16 mouse cellular contexts compared by ENCODE assay signal in genomic region chr19:21051872-21052271, GRCm38 (mm10).
DNase-seq lines count a peak whose midpoint lies in the region; ATAC-seq and TF ChIP-seq lines count a peak whose summit lies in the region.
"Had no signal": no experiment of that assay in that cellular context is flagged by ENCODE, and none has a peak within 500 bp of the region (broad histone marks: within the 10 kb centered on the region; RNA-seq: fewer than 3 reads in every experiment).

No protein-coding gene starts in this region.

- no peak overlapping the region for H3K9ac ChIP-seq in midbrain, embryonic 14.5 days (replicated peaks; ENCODE audit: low read length)
- H3K9ac ChIP-seq in intestine, postnatal 0 days (ENCODE audit: low read depth, low read length), result no peak overlapping the region
- no peak overlapping the region for H3K9ac ChIP-seq in stomach, embryonic 16.5 days (ENCODE audit: low read length)
- H3K9ac ChIP-seq: heart, embryonic 15.5 days; hindbrain, embryonic 12.5 days; limb, embryonic 13.5 days; midbrain, embryonic 12.5 days had no signal

- ATAC-seq in midbrain, embryonic 14.5 days (ENCODE audit: low FRiP score, low TSS enrichment), result no peak
- ATAC-seq in intestine, postnatal 0 days, result peak; percentile 77
- ATAC-seq in stomach, embryonic 16.5 days (ENCODE audit: insufficient read depth, low FRiP score), result peak; percentile 37; the same call in 1 of the 2 replicates

- H3K36me3 ChIP-seq in midbrain, embryonic 10.5 days, result no peaks in the 10 kb centered on the region
- H3K36me3 ChIP-seq in midbrain, embryonic 14.5 days (ENCODE audit: control insufficient read depth, insufficient read depth, low read length), result no peaks in the 10 kb centered on the region
- no peaks in the 10 kb centered on the region for H3K36me3 ChIP-seq in intestine, postnatal 0 days (ENCODE audit: control insufficient read depth, insufficient read depth)
- H3K36me3 ChIP-seq in stomach, embryonic 16.5 days (ENCODE audit: control insufficient read depth, insufficient read depth, low read length), result no peaks in the 10 kb centered on the region
- H3K36me3 ChIP-seq: heart, embryonic 15.5 days; hindbrain, embryonic 12.5 days; limb, embryonic 13.5 days; midbrain, embryonic 12.5 days had no signal

- H3K4me2 ChIP-seq in midbrain, embryonic 14.5 days (ENCODE audit: low read length), result no peak overlapping the region
- H3K4me2 ChIP-seq in intestine, postnatal 0 days (replicated peaks; ENCODE audit: low read depth), result no peak overlapping the region
- no peak overlapping the region for H3K4me2 ChIP-seq in stomach, embryonic 16.5 days (ENCODE audit: low read depth, low read length)
- H3K4me2 ChIP-seq: heart, embryonic 15.5 days; hindbrain, embryonic 12.5 days; limb, embryonic 13.5 days; midbrain, embryonic 12.5 days had no signal

- no peaks in the 10 kb centered on the region for H3K9me3 ChIP-seq in midbrain, embryonic 10.5 days (replicated peaks)
- H3K9me3 ChIP-seq in midbrain, embryonic 14.5 days (ENCODE audit: control insufficient read depth, low read length), result no peaks in the 10 kb centered on the region
- H3K9me3 ChIP-seq in intestine, postnatal 0 days (ENCODE audit: control insufficient read depth), result no peaks in the 10 kb centered on the region
- H3K9me3 ChIP-seq in stomach, embryonic 16.5 days (replicated peaks; ENCODE audit: control insufficient read depth, low read length), result no peaks in the 10 kb centered on the region
- H3K9me3 ChIP-seq: heart, embryonic 15.5 days; hindbrain, embryonic 12.5 days; limb, embryonic 13.5 days; midbrain, embryonic 12.5 days had no signal

- intact Hi-C loops in left cerebral cortex, postnatal 4 days (cut with DNase I), result no loop called here

- no peak overlapping the region for H3K4me3 ChIP-seq in midbrain, embryonic 10.5 days
- no peak overlapping the region for H3K4me3 ChIP-seq in midbrain, embryonic 14.5 days (replicated peaks; ENCODE audit: low read depth, low read length)
- H3K4me3 ChIP-seq in intestine, postnatal 0 days (ENCODE audit: low read depth, low read length), result no peak overlapping the region
- no peak overlapping the region for H3K4me3 ChIP-seq in stomach, embryonic 16.5 days (replicated peaks; ENCODE audit: low read length)
- H3K4me3 ChIP-seq: erythroblast, embryonic 14.5 days; heart, embryonic 15.5 days; hindbrain, embryonic 12.5 days; limb, embryonic 13.5 days; midbrain, embryonic 12.5 days; myocyte had no signal

- peaks cover 6% of the 10 kb centered on the region; the same call in 1 of the 2 replicates for H3K4me1 ChIP-seq in midbrain, embryonic 10.5 days
- H3K4me1 ChIP-seq in midbrain, embryonic 14.5 days (ENCODE audit: control insufficient read depth, insufficient read depth, low read length), result no peaks in the 10 kb centered on the region
- H3K4me1 ChIP-seq in intestine, postnatal 0 days (replicated peaks; ENCODE audit: control insufficient read depth, insufficient read depth, low read length), result no peaks in the 10 kb centered on the region
- H3K4me1 ChIP-seq in stomach, embryonic 16.5 days (ENCODE audit: control insufficient read depth, insufficient read depth, low read length), result no peaks in the 10 kb centered on the region; the same call in 1 of the 2 replicates
- H3K4me1 ChIP-seq: heart, embryonic 15.5 days; hindbrain, embryonic 12.5 days; limb, embryonic 13.5 days; midbrain, embryonic 12.5 days had no signal

- H3K27ac ChIP-seq in midbrain, embryonic 10.5 days (replicated peaks), result 0 out of 2 replicates have a peak overlapping the region, but pooled peaks have one; percentile 5
- no peak overlapping the region for H3K27ac ChIP-seq in midbrain, embryonic 14.5 days (replicated peaks; ENCODE audit: low read depth, low read length)
- H3K27ac ChIP-seq in intestine, postnatal 0 days (ENCODE audit: low read depth, low read length), result no peak overlapping the region
- peak overlapping the region; percentile 72 for H3K27ac ChIP-seq in stomach, embryonic 16.5 days (ENCODE audit: low read length)
- H3K27ac ChIP-seq: heart, embryonic 15.5 days; hindbrain, embryonic 12.5 days; limb, embryonic 13.5 days; midbrain, embryonic 12.5 days had no signal

- TF ChIP-seq CTCF in intestine, postnatal 0 days (IDR thresholded peaks at IDR 0.05; ENCODE audit: low read depth), result no peak

- 84% methylated on average over 4 of the region's 4 CpGs for WGBS in midbrain, embryonic 10.5 days
- 89% methylated on average over 4 of the region's 4 CpGs for WGBS in midbrain, embryonic 14.5 days
- WGBS in intestine, postnatal 0 days, result 41% methylated on average over 4 of the region's 4 CpGs
- WGBS in stomach, embryonic 16.5 days, result 50% methylated on average over 4 of the region's 4 CpGs

- peak; percentile 32 to 39 for DNase-seq in cerebellum, postnatal 10 days
- no peak for DNase-seq in cerebellum, adult 8-10 months
- no peak for DNase-seq in midbrain, embryonic 10.5 days (ENCODE audit: low spot score)
- DNase-seq in midbrain, embryonic 14.5 days, result no peak
- DNase-seq in right cerebral cortex, postnatal 4 days, result no peak
- no peak for DNase-seq in left cerebral cortex, postnatal 4 days
- DNase-seq: adrenal gland, adult 8-10 months; layer of hippocampus, postnatal 36 days had no signal

- no peaks in the 10 kb centered on the region for H3K27me3 ChIP-seq in midbrain, embryonic 10.5 days (ENCODE audit: low read depth, poor library complexity, severe bottlenecking)
- H3K27me3 ChIP-seq in midbrain, embryonic 14.5 days (ENCODE audit: control insufficient read depth, insufficient read depth, low read length), result no peaks in the 10 kb centered on the region
- H3K27me3 ChIP-seq in intestine, postnatal 0 days (replicated peaks; ENCODE audit: control insufficient read depth, insufficient read depth, low read length), result no peaks in the 10 kb centered on the region
- no peaks in the 10 kb centered on the region for H3K27me3 ChIP-seq in stomach, embryonic 16.5 days (ENCODE audit: control insufficient read depth, insufficient read depth, low read length)
- H3K27me3 ChIP-seq: heart, embryonic 15.5 days; hindbrain, embryonic 12.5 days; limb, embryonic 13.5 days; midbrain, embryonic 12.5 days had no signal

Comparison
In these comparisons a context has a peak if more than half of its experiments do, and no peak if none do; other contexts are left out.
1. DNase-seq: peak in cerebellum, postnatal 10 days (2 of 2); none in cerebellum, adult 8-10 months (single experiment), midbrain, embryonic 10.5 days (single experiment), midbrain, embryonic 14.5 days (single experiment), right cerebral cortex, postnatal 4 days (single experiment) and left cerebral cortex, postnatal 4 days (single experiment).
2. H3K27ac ChIP-seq: peak in midbrain, embryonic 10.5 days (single experiment) and stomach, embryonic 16.5 days (single experiment); none in midbrain, embryonic 14.5 days (single experiment) and intestine, postnatal 0 days (single experiment).